Mouse (Mus musculus): Measurements from ENCODE around the gene Arhgap17. TPM values are rescaled to one million over a fixed set of nuclear protein-coding genes. Genes with fewer than 3 reads are reported as not detected.

The Arhgap17 gene
- polyA plus RNA-seq, 1 experiment from 2014 or later: 9.6 TPM

- DNase-seq (ENCODE audit: low spot score): no peak
Measured at GRCm38 (mm10) chr7:123289176-123289575, 80.5 kb downstream of the Arhgap17 start.

- no peak for DNase-seq (ENCODE audit: low spot score)
Measured at GRCm38 (mm10) chr7:123287903-123288302, 81.8 kb downstream of the Arhgap17 start.

GRCm38 (mm10) chr7:123285896-123286295 is 83.8 kb downstream of the Arhgap17 start:
- DNase-seq (ENCODE audit: low spot score): no peak

GRCm38 (mm10) chr7:123283826-123284225 is 85.9 kb downstream of the Arhgap17 start:
- no peak for DNase-seq (ENCODE audit: low spot score)

GRCm38 (mm10) chr7:123279797-123280196 is 89.9 kb downstream of the Arhgap17 start:
- no peak for DNase-seq (ENCODE audit: low spot score)

GRCm38 (mm10) chr7:123276568-123276967 is 93.1 kb downstream of the Arhgap17 start:
- no peak for DNase-seq (ENCODE audit: low spot score)

- DNase-seq (ENCODE audit: low spot score): no peak
Measured at GRCm38 (mm10) chr7:123273056-123273455, 96.7 kb downstream of the Arhgap17 start.

GRCm38 (mm10) chr7:123258103-123258502 is 111.6 kb downstream of the Arhgap17 start:
- DNase-seq (ENCODE audit: low spot score): no peak

GRCm38 (mm10) chr7:123254196-123254970 is 115.3 kb downstream of the Arhgap17 start:
- DNase-seq (ENCODE audit: low spot score): no peak

GRCm38 (mm10) chr7:123253396-123253795 is 116.3 kb downstream of the Arhgap17 start:
- no peak for DNase-seq (ENCODE audit: low spot score)

GRCm38 (mm10) chr7:123251343-123251742 is 118.4 kb downstream of the Arhgap17 start:
- DNase-seq (ENCODE audit: low spot score): no peak

GRCm38 (mm10) chr7:123248166-123248565 is 121.5 kb downstream of the Arhgap17 start:
- DNase-seq (ENCODE audit: low spot score): no peak

GRCm38 (mm10) chr7:123246504-123247084 is 123.1 kb downstream of the Arhgap17 start:
- no peak for DNase-seq (ENCODE audit: low spot score)

GRCm38 (mm10) chr7:123244833-123245232 is 124.9 kb downstream of the Arhgap17 start:
- no peak for DNase-seq (ENCODE audit: low spot score)

- DNase-seq (ENCODE audit: low spot score): no peak
Measured at GRCm38 (mm10) chr7:123242241-123242640, 127.5 kb downstream of the Arhgap17 start.

- DNase-seq (ENCODE audit: low spot score): peak; percentile 12
Measured at GRCm38 (mm10) chr7:123240064-123240463, 129.7 kb downstream of the Arhgap17 start.

- no peak for DNase-seq (ENCODE audit: low spot score)
Measured at GRCm38 (mm10) chr7:123238621-123239020, 131.1 kb downstream of the Arhgap17 start.

- DNase-seq (ENCODE audit: low spot score): peak; percentile 18
Measured at GRCm38 (mm10) chr7:123235449-123235848, 134.3 kb downstream of the Arhgap17 start.

Other genes starting within 250 kb of the Arhgap17 start
- 62.7 and 94.2 TPM in 2 replicates for gene Tnrc6a, start 246.0 kb downstream of the Arhgap17 start, polyA plus RNA-seq (2015; fragmentation: Nextera tagmentation; extraction: Ambion mirVana)
- 0.42 and 0.66 TPM in 2 replicates for gene Slc5a11, start 155.1 kb downstream of the Arhgap17 start, polyA plus RNA-seq (2015; fragmentation: Nextera tagmentation; extraction: Ambion mirVana)
- gene Lcmt1, start 131 bp downstream of the Arhgap17 start, polyA plus RNA-seq (2015; fragmentation: Nextera tagmentation; extraction: Ambion mirVana): 50.4 and 51.1 TPM in 2 replicates
- gene Aqp8, start 92.4 kb upstream of the Arhgap17 start, polyA plus RNA-seq (2015; fragmentation: Nextera tagmentation; extraction: Ambion mirVana): 0.18 and 0.23 TPM in 2 replicates
- 0.14 and 0.31 TPM in 2 replicates for gene Zkscan2, start 130.5 kb upstream of the Arhgap17 start, polyA plus RNA-seq (2015; fragmentation: Nextera tagmentation; extraction: Ambion mirVana)

Data from thymus, postnatal 0 days (tissue).